Mouse (Mus musculus) heart, embryonic 16.5 days (tissue): ENCODE data around the gene Olfr1434. TPM values are rescaled to one million over a fixed set of nuclear protein-coding genes. Genes with fewer than 3 reads are reported as not detected.
"Not testable (repeated sequence)": the region's sequence is repeated elsewhere in the genome, so short reads cannot be mapped to it uniquely, and the experiment has no call there.

Experiments
- ATAC-seq: fragments of 200-750 bp; cut with Nextera tagmentation; replicated peaks from 2 replicates; pipeline ENCODE4 v1.8.0; 2017; ENCODE audit warnings: moderate number of reproducible peaks; ENCODE audit not compliant: insufficient read depth, low FRiP score; ENCODE audit errors: extremely low read depth
- H3K27ac ChIP-seq: fragments of 300-500 bp; sonication (generic); 2 replicates; pipeline ENCODE4 v1.5.1; 2014; ENCODE audit warnings: mild to moderate bottlenecking, low read length, control low read depth, moderate library complexity
- H3K27me3 ChIP-seq: fragments of 300-500 bp; sonication (generic); 2 replicates; pipeline ENCODE4 v1.6.1; 2014; ENCODE audit warnings: low read length, mixed read lengths; ENCODE audit not compliant: control insufficient read depth, insufficient read depth
- H3K36me3 ChIP-seq: fragments of 300-500 bp; sonication (generic); 2 replicates; pipeline ENCODE4 v1.6.1; 2014; ENCODE audit not compliant: control insufficient read depth, insufficient read depth
- H3K4me1 ChIP-seq: fragments of 300-500 bp; sonication (generic); 2 replicates; pipeline ENCODE4 v1.6.1; 2014; ENCODE audit warnings: low read length, mixed read lengths; ENCODE audit not compliant: control insufficient read depth, insufficient read depth
- H3K4me2 ChIP-seq: fragments of 300-500 bp; sonication (generic); 2 replicates; pipeline ENCODE4 v1.6.1; 2014; ENCODE audit warnings: low read depth, mild to moderate bottlenecking, control low read depth, low read length
- H3K4me3 ChIP-seq: fragments of 300-500 bp; sonication (generic); 2 replicates; pipeline ENCODE4 v1.5.1; 2014; ENCODE audit warnings: mild to moderate bottlenecking, control low read depth, low read length
- H3K9ac ChIP-seq: fragments of 300-500 bp; sonication (generic); 2 replicates; pipeline ENCODE4 v1.6.1; 2014; ENCODE audit warnings: low read length, control low read depth
- H3K9me3 ChIP-seq: fragments of 300-500 bp; sonication (generic); replicated peaks from 2 replicates; pipeline ENCODE4 v1.6.1; 2016; ENCODE audit warnings: low read length; ENCODE audit not compliant: control insufficient read depth
- WGBS: fragments of 180-500 bp; shearing (Covaris S2); extraction: QIAGEN DNeasy Blood & Tissue Kit; methylation state at CpG from one replicate; pipeline ENCODE4 v1.1.7; 2014; 5-methylcytosine and 5-hydroxymethylcytosine counted together
- polyA plus RNA-seq: library from polyadenylated mRNA; unstranded; fragments of >200 nt; fragmentation: Nextera tagmentation; extraction: Ambion mirVana; gene quantifications from 2 replicates; pipeline ENCODE4 v1.2.1, GENCODE M21; 2015

Gene Olfr1434
- not detected in 2 replicates for polyA plus RNA-seq

GRCm38 (mm10) chr19:12279554-12279953 lies at the start of gene Olfr1434:
Gene Olfr1434, plus strand, starts transcription at chr19:12279854.
- Histone ChIP-seq H3K9ac (no peak within 1 kb of the TSS), H3K27ac (no peak within 1 kb of the TSS), H3K9me3 (no peaks in the 10 kb centered on the region), H3K27me3 (no peaks in the 10 kb centered on the region), H3K4me1 (no peaks in the 10 kb centered on the region), H3K4me3 (no peak within 1 kb of the TSS), H3K36me3 (no peaks in the 10 kb centered on the region), H3K4me2 (no peak within 1 kb of the TSS)
- WGBS: 53% methylated on average over 2 of the region's 2 CpGs
- ATAC-seq: no peak

DNA sequence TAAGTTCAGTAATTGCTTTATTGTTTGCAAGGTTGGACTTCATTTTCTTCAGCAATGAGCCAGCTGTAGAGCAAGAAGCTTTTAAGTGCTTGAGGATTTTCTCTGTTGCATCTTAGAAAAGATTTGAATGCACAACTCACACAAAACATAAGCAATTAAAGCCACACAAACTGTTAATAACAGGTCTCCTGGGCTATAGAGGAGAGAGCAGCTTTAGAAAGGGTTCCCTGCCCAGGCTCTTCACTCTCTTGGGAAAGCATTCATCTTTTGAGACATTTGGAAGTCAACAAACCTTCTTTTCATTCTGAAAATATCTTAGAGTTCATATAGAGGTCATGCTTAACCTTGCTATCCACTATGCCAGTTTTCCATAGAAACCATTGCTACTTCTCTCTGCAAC lies 47.2 kb upstream of the Olfr1434 start, which contains the start of gene Olfr1432:
TSS of gene Olfr1432 (minus strand) at position 101 of the 400 bp plus-strand sequence.
- not testable (repeated sequence) for ATAC-seq, H3K27ac ChIP-seq

DNA sequence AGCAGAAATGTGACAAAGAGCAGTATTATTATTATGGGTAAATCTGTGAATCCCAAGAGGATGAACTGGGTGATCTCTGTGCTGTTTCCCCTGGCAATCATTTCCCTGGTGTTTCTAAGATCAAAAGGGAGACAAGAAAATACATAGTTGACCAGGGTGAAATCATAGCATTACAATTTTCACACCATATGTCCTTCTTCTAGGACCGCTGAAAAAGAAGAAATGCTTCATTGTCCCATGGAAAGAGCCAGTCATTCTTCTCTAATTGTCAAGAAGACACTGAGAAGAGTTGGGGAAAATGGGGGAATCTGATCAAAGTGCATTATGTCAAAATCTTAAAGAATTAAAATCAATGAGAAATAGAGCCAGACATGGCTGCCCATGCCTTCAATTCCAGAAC lies 38.1 kb upstream of the Olfr1434 start, which contains the start of gene Olfr262:
TSS of gene Olfr262 (minus strand) at position 101 of the 400 bp plus-strand sequence.
- Histone ChIP-seq H3K9ac (no peak within 1 kb of the TSS), H3K36me3 (no peaks in the 10 kb centered on the region), H3K27ac (no peak within 1 kb of the TSS), H3K27me3 (no peaks in the 10 kb centered on the region), H3K4me2 (no peak within 1 kb of the TSS), H3K9me3 (no peaks in the 10 kb centered on the region), H3K4me3 (no peak within 1 kb of the TSS), H3K4me1 (no peaks in the 10 kb centered on the region)
- WGBS: 66% methylated on average over 1 of the region's 1 CpGs
- ATAC-seq: no peak

More for the DNA sequence above, 47.2 kb upstream of the Olfr1434 start, which contains the start of gene Olfr1432:
- H3K9ac ChIP-seq, H3K27me3 ChIP-seq, H3K4me3 ChIP-seq, H3K4me2 ChIP-seq, H3K4me1 ChIP-seq, H3K9me3 ChIP-seq, H3K36me3 ChIP-seq: not testable (repeated sequence)

DNA sequence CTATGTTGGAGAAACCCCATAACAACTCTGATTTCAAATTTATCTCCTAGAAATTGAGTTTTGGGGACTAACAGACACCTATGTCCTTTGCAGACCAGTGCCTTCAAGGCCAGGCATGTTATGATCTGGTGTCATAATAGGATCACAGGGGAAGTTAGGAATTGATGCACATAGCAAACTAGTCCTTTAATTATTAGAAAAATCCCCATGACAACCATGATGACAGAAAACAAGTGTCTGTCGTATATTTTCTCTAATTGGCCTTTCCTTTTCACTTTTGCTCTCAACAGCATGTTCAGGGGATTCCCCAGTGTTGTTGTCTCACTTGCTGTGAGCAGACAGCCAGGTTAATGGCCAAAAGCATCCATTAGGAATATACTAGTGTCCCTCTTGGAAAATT lies 18.9 kb upstream of the Olfr1434 start, which contains the start of gene Olfr235:
TSS of gene Olfr235 (plus strand) at position 301 of the 400 bp plus-strand sequence.
- Histone ChIP-seq H3K4me1 (no peaks in the 10 kb centered on the region), H3K27ac (no peak within 1 kb of the TSS), H3K4me2 (no peak within 1 kb of the TSS), H3K27me3 (no peaks in the 10 kb centered on the region), H3K4me3 (no peak within 1 kb of the TSS), H3K9me3 (no peaks in the 10 kb centered on the region), H3K9ac (no peak within 1 kb of the TSS), H3K36me3 (no peaks in the 10 kb centered on the region)
- no peak for ATAC-seq
- 45% methylated on average over 1 of the region's 1 CpGs for WGBS

DNA sequence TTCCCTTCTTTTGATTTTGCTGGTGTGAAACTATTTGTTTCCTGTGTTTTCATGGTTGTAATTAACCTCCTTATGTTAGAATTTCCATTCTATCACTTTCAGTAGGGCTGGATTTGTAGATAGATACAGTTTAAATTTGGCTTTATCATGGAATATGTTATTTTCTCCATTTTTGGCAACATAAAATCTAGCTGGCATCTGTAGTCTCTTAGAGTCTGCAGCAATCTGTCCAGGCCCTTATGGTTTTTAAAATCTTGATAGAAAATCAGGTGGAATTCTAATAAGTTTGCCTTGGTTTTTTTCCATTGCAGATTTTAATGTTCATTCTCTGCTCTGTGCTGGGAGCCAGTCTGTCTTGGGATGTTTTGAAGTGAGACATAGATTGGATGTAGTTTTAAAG lies 13.3 kb downstream of the Olfr1434 start:
- Histone ChIP-seq H3K4me1 (no peaks in the 10 kb centered on the region), H3K4me3 (no peak overlapping the region), H3K9ac (no peak overlapping the region), H3K9me3 (no peaks in the 10 kb centered on the region), H3K36me3 (no peaks in the 10 kb centered on the region), H3K27ac (no peak overlapping the region), H3K4me2 (no peak overlapping the region), H3K27me3 (no peaks in the 10 kb centered on the region)
- no peak for ATAC-seq

- not testable (repeated sequence) for H3K27ac ChIP-seq, H3K9me3 ChIP-seq, ATAC-seq, H3K4me1 ChIP-seq, H3K4me3 ChIP-seq, H3K9ac ChIP-seq, H3K36me3 ChIP-seq, H3K4me2 ChIP-seq, H3K27me3 ChIP-seq
- WGBS: 55% methylated on average over 1 of the region's 1 CpGs
Observed at GRCm38 (mm10) chr19:12299030-12299429, 19.4 kb downstream of the Olfr1434 start, which contains the start of gene Olfr1436. Gene Olfr1436, minus strand, starts transcription at chr19:12299130.

GRCm38 (mm10) chr19:12325001-12325400 lies 45.3 kb downstream of the Olfr1434 start, which contains the start of gene Olfr1437:
Gene Olfr1437, minus strand, starts transcription at chr19:12325101.
- 82% methylated on average over 2 of the region's 2 CpGs for WGBS
- H3K36me3 ChIP-seq: no peaks in the 10 kb centered on the region

More at GRCm38 (mm10) chr19:12325001-12325400, 45.3 kb downstream of the Olfr1434 start, which contains the start of gene Olfr1437:
- H3K4me2 ChIP-seq: no peak within 1 kb of the TSS
- no peak within 1 kb of the TSS for H3K27ac ChIP-seq
- H3K4me1 ChIP-seq: no peaks in the 10 kb centered on the region
- no peaks in the 10 kb centered on the region for H3K9me3 ChIP-seq
- no peak within 1 kb of the TSS for H3K4me3 ChIP-seq
- H3K9ac ChIP-seq: no peak within 1 kb of the TSS
- no peak for ATAC-seq
- no peaks in the 10 kb centered on the region for H3K27me3 ChIP-seq

Other genes with a start within 250 kb of the Olfr1434 start
- not detected in 2 replicates for gene Olfr1423, start 238.5 kb upstream of the Olfr1434 start, polyA plus RNA-seq
- gene Olfr1424, start 217.2 kb upstream of the Olfr1434 start, polyA plus RNA-seq: not detected in 2 replicates
- gene Olfr1425, start 202.1 kb upstream of the Olfr1434 start, polyA plus RNA-seq: not detected in 2 replicates
- not detected in 2 replicates for gene Olfr1426, start 187.8 kb upstream of the Olfr1434 start, polyA plus RNA-seq
- not detected in 2 replicates for gene Olfr1427, start 176.5 kb upstream of the Olfr1434 start, polyA plus RNA-seq
- not detected in 2 replicates for gene Olfr1428, start 164.0 kb upstream of the Olfr1434 start, polyA plus RNA-seq
- gene Olfr76, start 156.7 kb upstream of the Olfr1434 start, polyA plus RNA-seq: not detected in 2 replicates
- gene Olfr1555-ps1, start 109.7 kb upstream of the Olfr1434 start, polyA plus RNA-seq: not detected in 2 replicates
- not detected in 2 replicates for gene Olfr1431, start 79.2 kb upstream of the Olfr1434 start, polyA plus RNA-seq
- gene Olfr1432, start 47.3 kb upstream of the Olfr1434 start, polyA plus RNA-seq: not detected in 2 replicates
- not detected in 2 replicates for gene Olfr262, start 38.2 kb upstream of the Olfr1434 start, polyA plus RNA-seq
- not detected in 2 replicates for gene Olfr235, start 18.8 kb upstream of the Olfr1434 start, polyA plus RNA-seq
- gene Olfr1436, start 19.3 kb downstream of the Olfr1434 start, polyA plus RNA-seq: not detected in 2 replicates
- gene Olfr1437, start 45.2 kb downstream of the Olfr1434 start, polyA plus RNA-seq: not detected in 2 replicates
- not detected in 2 replicates for gene Olfr1438-ps1, start 56.1 kb downstream of the Olfr1434 start, polyA plus RNA-seq
- gene Olfr1440, start 107.4 kb downstream of the Olfr1434 start, polyA plus RNA-seq: not detected in 2 replicates
- gene Olfr1441, start 137.6 kb downstream of the Olfr1434 start, polyA plus RNA-seq: not detected in 2 replicates
- gene Pfpl, start 148.1 kb downstream of the Olfr1434 start, polyA plus RNA-seq: not detected in 2 replicates
- 0.37 and 0.41 TPM in 2 replicates for gene Mpeg1, start 180.9 kb downstream of the Olfr1434 start, polyA plus RNA-seq
- 2.6 and 3.2 TPM in 2 replicates for gene Dtx4, start 221.6 kb downstream of the Olfr1434 start, polyA plus RNA-seq